Mouse (Mus musculus) intestine, embryonic 16.5 days (tissue): Measurements from ENCODE around the gene Pkp4. TPM values are rescaled to one million over a fixed set of nuclear protein-coding genes. Genes with fewer than 3 reads are reported as not detected.
A peak's percentile ranks its signal among the peaks of the same experiment; 100 is the strongest.

Experiments used
- ATAC-seq: fragments of 200-750 bp; cut with Nextera tagmentation; 2 replicates; pipeline ENCODE4 v1.8.0; 2017; ENCODE audit warnings: moderate TSS enrichment, moderate library complexity
- H3K27ac ChIP-seq: fragments of 300-500 bp; sonication (generic); 2 replicates; pipeline ENCODE4 v1.5.1; 2014; ENCODE audit warnings: mild to moderate bottlenecking, low read length
- H3K27me3 ChIP-seq: fragments of 300-500 bp; sonication (generic); replicated peaks from 2 replicates; pipeline ENCODE4 v1.6.1; 2014; ENCODE audit warnings: low read length, control low read depth, mixed read lengths; ENCODE audit not compliant: control insufficient read depth, insufficient read depth
- H3K36me3 ChIP-seq: fragments of 300-500 bp; sonication (generic); 2 replicates; pipeline ENCODE4 v1.6.1; 2014; ENCODE audit warnings: low read length, control low read depth; ENCODE audit not compliant: control insufficient read depth, insufficient read depth
- H3K4me1 ChIP-seq: fragments of 300-500 bp; sonication (generic); 2 replicates; pipeline ENCODE4 v1.6.1; 2014; ENCODE audit warnings: low read length, control low read depth, mixed read lengths; ENCODE audit not compliant: control insufficient read depth, insufficient read depth
- H3K4me2 ChIP-seq: fragments of 300-500 bp; sonication (generic); 2 replicates; pipeline ENCODE4 v1.6.1; 2014; ENCODE audit warnings: low read depth, low read length, control low read depth
- H3K4me3 ChIP-seq: fragments of 300-500 bp; sonication (generic); 2 replicates; pipeline ENCODE4 v1.5.1; 2014; ENCODE audit warnings: mild to moderate bottlenecking, low read length
- H3K9ac ChIP-seq: fragments of 300-500 bp; sonication (generic); 2 replicates; pipeline ENCODE4 v1.6.1; 2014; ENCODE audit warnings: low read depth, low read length
- H3K9me3 ChIP-seq: fragments of 300-500 bp; sonication (generic); 2 replicates; pipeline ENCODE4 v1.6.1; 2016; ENCODE audit warnings: low read length, control low read depth; ENCODE audit not compliant: control insufficient read depth
- WGBS: fragments of 180-500 bp; shearing (Covaris S2); extraction: QIAGEN DNeasy Blood & Tissue Kit; methylation state at CpG from one replicate; pipeline ENCODE4 v1.1.7; 2014; 5-methylcytosine and 5-hydroxymethylcytosine counted together
- polyA plus RNA-seq: library from polyadenylated mRNA; unstranded; fragments of >200 nt; fragmentation: Nextera tagmentation; extraction: Ambion mirVana; gene quantifications from 2 replicates; pipeline ENCODE4 v1.2.1, GENCODE M21; 2015

Pkp4 gene
- polyA plus RNA-seq, 1 experiment from 2014 or later = 17.3 TPM

- H3K9ac ChIP-seq = no peak overlapping the region
- ATAC-seq = no peak
- no peak overlapping the region for H3K27ac ChIP-seq
These were observed 111.2 kb downstream of the Pkp4 start for GRCm38 (mm10) chr2:59271835-59272234.

DNA sequence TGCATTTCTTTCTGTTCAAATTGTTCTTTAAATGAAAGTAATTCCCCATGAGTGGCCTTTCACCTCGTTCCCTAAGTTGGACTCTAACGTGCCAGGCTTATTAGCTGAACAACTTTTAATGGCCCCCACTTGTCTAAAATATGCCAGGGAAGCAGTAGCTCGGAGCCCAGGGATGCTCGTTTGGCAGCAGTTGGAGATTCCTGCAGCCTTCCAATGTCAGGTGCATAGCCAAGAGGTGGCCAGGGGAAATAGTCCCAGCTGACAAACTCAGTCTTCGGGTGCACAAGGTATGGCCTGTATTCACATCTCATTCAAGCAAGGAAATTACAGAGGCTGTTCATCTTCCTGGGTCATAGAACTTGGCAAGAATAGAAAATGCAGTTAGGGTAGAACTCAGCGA, 112.1 kb downstream of the Pkp4 start:
- no peak overlapping the region for H3K4me3 ChIP-seq
- no peak overlapping the region for H3K27ac ChIP-seq
- no peaks in the 10 kb centered on the region for H3K36me3 ChIP-seq
- no peak overlapping the region for H3K4me2 ChIP-seq
- H3K9me3 ChIP-seq = no peaks in the 10 kb centered on the region
- H3K27me3 ChIP-seq = no peaks in the 10 kb centered on the region
- 84% methylated on average over 6 of the region's 6 CpGs for WGBS
- no peak overlapping the region for H3K9ac ChIP-seq
- ATAC-seq = no peak
- H3K4me1 ChIP-seq = no peaks in the 10 kb centered on the region

More at GRCm38 (mm10) chr2:59271835-59272234, 111.2 kb downstream of the Pkp4 start:
- Histone ChIP-seq H3K4me3 (no peak overlapping the region), H3K4me2 (no peak overlapping the region), H3K9me3 (no peaks in the 10 kb centered on the region), H3K36me3 (no peaks in the 10 kb centered on the region), H3K27me3 (no peaks in the 10 kb centered on the region), H3K4me1 (no peaks in the 10 kb centered on the region)
- whole genome bisulfite sequencing = 88% methylated on average over 8 of the region's 8 CpGs

DNA sequence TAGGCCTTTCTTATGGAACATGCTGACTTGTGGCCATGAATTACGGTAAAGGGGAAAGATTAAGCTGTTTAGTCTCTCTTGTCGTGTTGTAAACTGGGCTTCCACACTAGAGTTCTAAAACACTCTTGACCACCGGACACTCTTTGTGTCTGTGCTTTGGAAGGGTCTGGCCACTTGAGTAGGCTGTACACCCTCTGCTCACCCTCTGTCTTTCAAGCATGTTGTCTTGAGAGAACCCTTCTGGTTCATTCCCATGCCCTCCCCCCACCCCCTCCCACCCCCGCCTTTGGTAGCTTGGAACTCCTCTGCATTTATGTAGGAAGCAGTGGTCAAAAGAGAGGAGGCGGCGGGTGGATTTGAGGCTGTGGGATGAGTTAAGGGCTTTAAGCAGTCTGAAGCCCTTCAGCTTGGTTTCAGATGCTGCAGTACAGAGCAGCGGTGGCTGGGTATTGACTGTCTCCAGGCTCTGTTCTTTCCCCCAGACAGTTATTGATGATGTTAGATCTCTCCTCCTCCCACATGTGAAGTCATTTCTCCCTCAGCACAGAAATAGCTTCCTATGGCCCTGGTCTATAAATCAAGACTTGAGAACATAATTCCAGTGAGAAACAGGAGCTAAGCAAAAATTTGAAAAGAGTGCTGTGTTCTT, 120.4 kb downstream of the Pkp4 start:
- Histone ChIP-seq H3K36me3 (no peaks in the 10 kb centered on the region), H3K4me3 (no peak overlapping the region), H3K9ac (no peak overlapping the region), H3K4me2 (no peak overlapping the region), H3K27me3 (no peaks in the 10 kb centered on the region), H3K4me1 (no peaks in the 10 kb centered on the region), H3K27ac (no peak overlapping the region), H3K9me3 (no peaks in the 10 kb centered on the region)
- WGBS = 72% methylated on average over 7 of the region's 7 CpGs
- ATAC-seq = no peak

GRCm38 (mm10) chr2:59282966-59283365, 122.3 kb downstream of the Pkp4 start:
- Histone ChIP-seq H3K4me2 (no peak overlapping the region), H3K9me3 (no peaks in the 10 kb centered on the region), H3K36me3 (no peaks in the 10 kb centered on the region), H3K27me3 (no peaks in the 10 kb centered on the region), H3K9ac (no peak overlapping the region), H3K4me1 (peaks cover 3% of the 10 kb centered on the region; the same call in 1 of the 2 replicates), H3K27ac (no peak overlapping the region), H3K4me3 (no peak overlapping the region)
- 97% methylated on average over 6 of the region's 6 CpGs for WGBS
- no peak for ATAC-seq

DNA sequence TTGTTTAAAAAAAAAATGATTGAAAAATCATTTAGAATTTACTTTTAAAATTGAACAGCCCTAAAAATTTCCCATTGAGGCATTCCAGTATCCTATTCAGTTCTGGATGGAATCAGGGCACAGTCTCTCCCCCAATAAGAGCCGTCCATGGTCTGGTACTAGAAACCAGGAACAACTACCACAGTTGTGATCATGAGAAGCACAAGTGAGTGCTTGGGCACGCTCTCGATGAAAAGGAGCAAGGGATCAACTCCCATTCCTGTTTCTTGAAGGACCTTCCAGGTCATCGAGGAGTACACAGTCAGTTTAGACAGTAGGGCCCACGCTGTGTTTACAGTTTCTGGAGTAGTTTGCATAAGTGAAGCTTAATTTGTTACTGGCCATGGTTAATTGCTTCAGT, 123.6 kb downstream of the Pkp4 start:
- no peak for ATAC-seq
- Histone ChIP-seq H3K4me1 (peaks cover 3% of the 10 kb centered on the region; the same call in 1 of the 2 replicates), H3K4me2 (no peak overlapping the region), H3K27ac (no peak overlapping the region), H3K36me3 (no peaks in the 10 kb centered on the region), H3K27me3 (no peaks in the 10 kb centered on the region), H3K4me3 (no peak overlapping the region), H3K9me3 (no peaks in the 10 kb centered on the region), H3K9ac (no peak overlapping the region)
- 87% methylated on average over 5 of the region's 5 CpGs for WGBS

DNA sequence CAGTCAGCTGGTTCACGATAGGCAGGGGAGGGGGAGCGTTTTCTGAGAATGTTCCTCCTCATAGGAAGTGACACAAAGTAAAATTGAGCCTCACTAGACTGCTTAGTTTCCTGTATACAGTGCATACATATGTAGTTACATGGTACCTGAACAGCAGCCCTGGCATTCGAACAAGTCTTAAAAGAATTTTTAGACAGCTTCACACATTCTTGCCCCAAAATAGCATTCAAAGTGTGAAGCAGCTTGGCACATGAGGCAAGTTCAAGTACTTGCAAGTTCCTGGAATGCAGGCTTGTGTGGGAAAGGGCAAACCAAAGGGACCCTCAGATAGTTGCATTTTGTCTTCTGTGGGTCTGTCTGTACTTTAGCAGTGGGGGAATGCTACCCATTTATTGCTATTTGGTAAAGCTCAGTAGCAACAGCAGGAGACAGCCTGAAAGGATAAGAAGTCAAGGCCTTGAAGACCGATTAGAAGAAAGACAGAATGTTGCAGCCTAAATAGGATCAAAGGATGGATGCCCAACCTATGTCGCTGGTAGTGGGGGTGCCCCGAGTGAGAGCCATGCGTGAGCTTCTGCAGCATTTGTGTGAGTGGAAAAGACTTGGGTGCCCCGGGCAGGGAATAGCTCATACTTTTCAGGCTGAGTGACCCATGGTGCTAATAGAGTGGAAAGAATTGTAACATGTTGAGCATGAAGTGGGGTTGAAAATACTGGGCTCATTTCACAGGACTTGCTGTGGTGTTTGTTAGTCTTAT, 124.3 kb downstream of the Pkp4 start:
- Histone ChIP-seq H3K4me2 (no peak overlapping the region), H3K9me3 (no peaks in the 10 kb centered on the region), H3K9ac (no peak overlapping the region), H3K4me3 (no peak overlapping the region), H3K27me3 (no peaks in the 10 kb centered on the region), H3K4me1 (peaks cover 3% of the 10 kb centered on the region; the same call in 1 of the 2 replicates), H3K27ac (no peak overlapping the region), H3K36me3 (no peaks in the 10 kb centered on the region)
- ATAC-seq = no peak
- 81% methylated on average over 8 of the region's 8 CpGs for WGBS

- Histone ChIP-seq H3K36me3 (no peaks in the 10 kb centered on the region), H3K9ac (no peak overlapping the region), H3K4me3 (no peak overlapping the region), H3K27ac (no peak overlapping the region), H3K4me1 (peaks cover 3% of the 10 kb centered on the region; the same call in 1 of the 2 replicates), H3K27me3 (no peaks in the 10 kb centered on the region), H3K9me3 (no peaks in the 10 kb centered on the region), H3K4me2 (no peak overlapping the region)
- 74% methylated on average over 1 of the region's 1 CpGs for WGBS
- no peak for ATAC-seq
These were observed 124.9 kb downstream of the Pkp4 start for GRCm38 (mm10) chr2:59285581-59285980.

- Histone ChIP-seq H3K27ac (peak overlapping the region; percentile 33), H3K4me3 (no peak overlapping the region), H3K4me2 (no peak overlapping the region), H3K36me3 (no peaks in the 10 kb centered on the region), H3K4me1 (peaks cover 3% of the 10 kb centered on the region; the same call in 1 of the 2 replicates), H3K9ac (no peak overlapping the region), H3K27me3 (no peaks in the 10 kb centered on the region), H3K9me3 (no peaks in the 10 kb centered on the region)
- ATAC-seq = peak; percentile 28; the same call in 1 of the 2 replicates
- 56% methylated on average over 9 of the region's 9 CpGs for WGBS
These were observed 125.6 kb downstream of the Pkp4 start for GRCm38 (mm10) chr2:59286247-59286646.

DNA sequence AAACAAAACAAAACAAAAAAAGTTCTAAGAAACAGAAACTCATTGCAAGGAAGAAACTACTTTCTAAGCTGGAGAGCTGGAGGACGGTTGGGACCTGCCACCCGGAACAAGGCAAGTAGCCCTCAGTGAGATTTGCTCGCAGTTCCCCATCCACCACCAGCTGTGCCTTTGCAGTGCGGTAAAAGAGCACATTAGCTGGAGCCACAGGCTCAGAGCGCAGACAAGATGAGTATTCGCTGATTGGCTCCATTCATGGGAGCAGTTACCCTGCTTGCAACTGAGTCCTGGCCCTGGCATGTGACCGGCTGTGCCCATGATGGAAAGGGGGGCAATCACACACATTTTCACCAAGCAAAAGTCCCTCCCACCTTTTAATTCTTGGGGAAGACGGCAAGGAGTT, 127.0 kb downstream of the Pkp4 start:
- peaks cover 3% of the 10 kb centered on the region; the same call in 1 of the 2 replicates for H3K4me1 ChIP-seq
- no peak overlapping the region for H3K4me2 ChIP-seq
- H3K27me3 ChIP-seq = no peaks in the 10 kb centered on the region
- H3K9me3 ChIP-seq = no peaks in the 10 kb centered on the region
- no peak overlapping the region for H3K9ac ChIP-seq
- 70% methylated on average over 8 of the region's 8 CpGs for WGBS
- no peak overlapping the region for H3K27ac ChIP-seq
- H3K36me3 ChIP-seq = no peaks in the 10 kb centered on the region
- no peak overlapping the region for H3K4me3 ChIP-seq
- no peak for ATAC-seq
